Mouse (Mus musculus): Measurements from ENCODE around the gene Cdk4. TPM values are rescaled to one million over a fixed set of nuclear protein-coding genes. Genes with fewer than 3 reads are reported as not detected.

Cdk4 gene
- polyA plus RNA-seq, 1 experiment from 2014 or later: 3,194 TPM

DNA sequence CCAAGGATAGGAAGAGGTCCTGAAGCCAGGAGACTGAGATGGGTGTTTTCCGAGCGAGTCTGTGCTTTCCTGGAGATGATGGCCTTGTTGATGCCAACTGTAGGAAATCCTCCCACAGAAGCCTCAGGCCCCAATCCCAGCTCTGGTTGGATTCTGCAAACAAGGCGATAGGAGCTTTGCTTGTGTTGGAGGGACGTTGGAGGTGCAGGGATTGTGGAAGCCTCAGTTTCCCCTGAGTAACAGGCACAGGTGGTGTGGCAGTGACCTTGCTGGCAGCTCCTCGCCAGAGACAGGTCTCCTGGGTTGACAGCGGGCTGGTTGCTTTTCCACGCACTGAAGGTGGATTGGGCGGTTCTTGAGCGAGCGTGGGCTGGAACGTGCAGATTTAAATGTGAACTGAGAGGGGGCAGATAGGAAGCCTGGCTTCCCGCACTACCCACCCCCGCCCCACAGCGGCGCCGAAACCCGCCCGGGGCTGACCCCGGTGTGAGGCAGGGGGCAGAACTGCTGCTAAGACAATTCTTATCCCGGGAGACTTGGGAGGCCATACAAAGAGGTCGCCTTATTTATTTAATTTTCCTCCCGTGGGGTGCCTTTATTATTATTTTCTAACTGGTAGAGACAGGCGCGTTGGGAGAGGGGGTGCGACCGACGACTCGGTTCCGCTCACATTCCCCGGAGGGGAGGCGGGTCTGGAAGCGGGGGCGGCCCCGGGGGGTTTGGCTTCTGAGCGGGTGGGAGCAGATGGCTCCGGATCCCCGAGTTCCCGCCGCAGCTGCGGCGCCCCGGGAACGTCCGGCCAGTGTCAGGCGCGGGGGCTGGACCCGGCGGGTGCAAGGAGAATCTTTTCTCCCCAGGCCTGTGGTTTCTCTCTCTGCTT is 17.8 kb downstream of the Cdk4 start:
- no peaks in the 10 kb centered on the region for H3K36me3 ChIP-seq (ENCODE audit: control insufficient read depth, insufficient read depth, low read length)
- DNase-seq (ENCODE audit: low spot score) (no peak), ATAC-seq (ENCODE audit: insufficient number of reproducible peaks, low FRiP score, low TSS enrichment, low read depth) (no peak)
- WGBS: 1% methylated on average over 48 of the region's 48 CpGs
- H3K27me3 ChIP-seq (ENCODE audit: control insufficient read depth, insufficient read depth, low read length): peaks cover 78% of the 10 kb centered on the region
- H3K4me2 ChIP-seq (ENCODE audit: low read depth, severe bottlenecking): peak overlapping the region; percentile 27; the same call in 1 of the 2 replicates
- H3K4me1 ChIP-seq (ENCODE audit: control insufficient read depth, insufficient read depth, low read length): peaks cover 26% of the 10 kb centered on the region
- H3K27ac ChIP-seq (replicated peaks; ENCODE audit: low read depth, low read length): no peak overlapping the region
- no peak overlapping the region for H3K9ac ChIP-seq (ENCODE audit: low read length)
- H3K4me3 ChIP-seq (ENCODE audit: low read depth, low read length): no peak overlapping the region; the same call in 1 of the 2 replicates
- 0 out of 2 replicates have a peak, but pooled peaks cover 3% of the 10 kb centered on the region for H3K9me3 ChIP-seq (ENCODE audit: control insufficient read depth, low read length)

DNA sequence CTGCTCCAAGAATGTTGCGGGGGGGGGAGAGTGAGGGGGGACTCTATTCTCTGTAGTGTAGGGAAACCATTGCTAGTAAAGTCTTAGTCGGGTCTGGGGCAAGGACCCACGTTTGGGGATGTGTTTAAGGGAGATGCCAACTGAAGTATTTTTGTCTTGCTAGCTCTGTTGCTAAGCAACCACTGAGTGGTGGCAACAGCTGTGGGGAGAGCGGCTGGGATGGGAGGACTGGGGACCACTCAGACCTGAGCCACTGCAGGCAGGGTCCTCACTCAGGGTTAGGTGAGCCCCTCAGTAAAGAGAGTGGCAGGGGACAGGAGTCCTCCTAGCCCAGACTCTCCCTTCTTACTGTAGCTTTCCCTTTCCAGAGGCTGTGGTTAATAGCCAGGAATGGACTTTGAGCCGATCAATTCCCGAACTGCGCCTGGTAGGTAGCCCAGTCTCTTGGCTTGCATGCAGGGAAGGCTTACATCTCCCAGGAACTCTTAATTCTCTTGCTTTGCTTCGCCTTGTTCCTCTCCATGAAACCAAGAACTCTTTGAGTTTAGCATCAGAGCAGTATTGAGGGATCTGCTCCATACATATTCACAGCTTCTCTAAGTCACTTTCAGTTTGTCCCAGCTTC is 18.8 kb downstream of the Cdk4 start:
- Histone ChIP-seq H3K4me1 (ENCODE audit: control insufficient read depth, insufficient read depth, low read length) (peaks cover 26% of the 10 kb centered on the region), H3K27me3 (ENCODE audit: control insufficient read depth, insufficient read depth, low read length) (peaks cover 72% of the 10 kb centered on the region), H3K4me3 (ENCODE audit: low read depth, low read length) (no peak overlapping the region), H3K9ac (ENCODE audit: low read length) (no peak overlapping the region; the same call in 1 of the 2 replicates), H3K27ac (replicated peaks; ENCODE audit: low read depth, low read length) (no peak overlapping the region), H3K9me3 (ENCODE audit: control insufficient read depth, low read length) (0 out of 2 replicates have a peak, but pooled peaks cover 3% of the 10 kb centered on the region), H3K4me2 (ENCODE audit: low read depth, severe bottlenecking) (no peak overlapping the region), H3K36me3 (ENCODE audit: control insufficient read depth, insufficient read depth, low read length) (no peaks in the 10 kb centered on the region)
- no peak for ATAC-seq (ENCODE audit: insufficient number of reproducible peaks, low FRiP score, low TSS enrichment, low read depth)
- DNase-seq (ENCODE audit: low spot score): peak; percentile 55
- WGBS: 28% methylated on average over 8 of the region's 8 CpGs

DNA sequence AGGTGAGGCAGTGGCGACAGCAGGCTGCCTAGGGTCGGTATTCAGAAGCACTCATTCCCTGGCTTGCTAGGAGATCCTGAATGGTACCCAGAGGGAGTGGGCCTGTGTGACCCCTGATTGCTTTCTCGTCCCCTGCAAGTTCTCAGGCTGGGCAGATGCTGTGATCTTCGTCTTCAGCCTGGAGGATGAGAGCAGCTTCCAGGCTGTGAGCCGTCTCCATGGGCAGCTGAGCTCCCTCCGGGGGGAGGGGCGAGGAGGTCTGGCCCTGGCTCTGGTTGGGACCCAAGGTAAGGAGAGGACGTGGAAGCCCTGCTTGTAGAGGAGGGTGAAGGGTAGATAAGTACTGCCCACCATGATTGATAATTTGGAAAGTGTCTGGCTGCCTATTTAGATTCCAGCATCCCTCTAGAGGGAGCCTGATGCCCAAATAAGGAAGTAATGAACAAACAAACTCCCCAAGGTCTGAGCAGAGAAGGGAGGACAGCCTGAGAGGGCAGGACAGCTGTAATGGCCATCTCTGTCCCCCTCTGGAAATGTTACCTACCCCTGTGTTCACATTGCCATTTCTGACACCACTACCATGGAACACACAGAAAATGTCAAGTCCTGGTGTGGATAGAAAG is 20.1 kb downstream of the Cdk4 start:
- no peak overlapping the region for H3K4me2 ChIP-seq (ENCODE audit: low read depth, severe bottlenecking)
- DNase-seq (ENCODE audit: low spot score) (no peak), ATAC-seq (ENCODE audit: insufficient number of reproducible peaks, low FRiP score, low TSS enrichment, low read depth) (no peak)
- H3K36me3 ChIP-seq (ENCODE audit: control insufficient read depth, insufficient read depth, low read length): no peaks in the 10 kb centered on the region
- H3K4me3 ChIP-seq (ENCODE audit: low read depth, low read length): no peak overlapping the region
- peaks cover 64% of the 10 kb centered on the region for H3K27me3 ChIP-seq (ENCODE audit: control insufficient read depth, insufficient read depth, low read length)
- 0 out of 2 replicates have a peak, but pooled peaks cover 3% of the 10 kb centered on the region for H3K9me3 ChIP-seq (ENCODE audit: control insufficient read depth, low read length)
- WGBS: 25% methylated on average over 8 of the region's 8 CpGs
- no peak overlapping the region for H3K27ac ChIP-seq (replicated peaks; ENCODE audit: low read depth, low read length)
- H3K4me1 ChIP-seq (ENCODE audit: control insufficient read depth, insufficient read depth, low read length): peaks cover 21% of the 10 kb centered on the region
- no peak overlapping the region for H3K9ac ChIP-seq (ENCODE audit: low read length)

DNA sequence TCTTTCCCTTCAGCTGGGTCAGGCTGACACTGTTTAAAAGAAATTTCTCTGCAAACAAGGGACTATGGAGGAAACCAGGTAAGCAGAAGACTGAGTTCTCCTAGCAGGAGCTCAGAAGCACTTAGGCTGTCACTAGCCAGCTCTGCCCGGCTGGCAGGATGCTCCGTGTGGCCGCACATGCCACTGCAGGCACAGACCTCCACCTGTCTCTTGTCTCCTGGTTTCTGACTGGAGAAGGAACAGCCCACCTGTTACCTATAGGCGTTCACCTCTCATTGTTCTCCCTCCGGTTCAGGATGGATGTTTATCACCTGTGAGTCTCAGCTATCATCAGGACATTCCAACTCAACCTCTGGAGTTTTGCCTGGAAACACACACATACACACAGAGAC is 20.6 kb downstream of the Cdk4 start:
- H3K27me3 ChIP-seq (ENCODE audit: control insufficient read depth, insufficient read depth, low read length): peaks cover 61% of the 10 kb centered on the region
- WGBS: 49% methylated on average over 5 of the region's 5 CpGs
- H3K36me3 ChIP-seq (ENCODE audit: control insufficient read depth, insufficient read depth, low read length): no peaks in the 10 kb centered on the region
- 0 out of 2 replicates have a peak, but pooled peaks cover 3% of the 10 kb centered on the region for H3K9me3 ChIP-seq (ENCODE audit: control insufficient read depth, low read length)
- peaks cover 21% of the 10 kb centered on the region for H3K4me1 ChIP-seq (ENCODE audit: control insufficient read depth, insufficient read depth, low read length)
- no peak for ATAC-seq (ENCODE audit: insufficient number of reproducible peaks, low FRiP score, low TSS enrichment, low read depth)
- H3K9ac ChIP-seq (ENCODE audit: low read length): no peak overlapping the region
- H3K27ac ChIP-seq (replicated peaks; ENCODE audit: low read depth, low read length): no peak overlapping the region
- H3K4me3 ChIP-seq (ENCODE audit: low read depth, low read length): no peak overlapping the region
- no peak for DNase-seq (ENCODE audit: low spot score)
- no peak overlapping the region for H3K4me2 ChIP-seq (ENCODE audit: low read depth, severe bottlenecking)

DNA sequence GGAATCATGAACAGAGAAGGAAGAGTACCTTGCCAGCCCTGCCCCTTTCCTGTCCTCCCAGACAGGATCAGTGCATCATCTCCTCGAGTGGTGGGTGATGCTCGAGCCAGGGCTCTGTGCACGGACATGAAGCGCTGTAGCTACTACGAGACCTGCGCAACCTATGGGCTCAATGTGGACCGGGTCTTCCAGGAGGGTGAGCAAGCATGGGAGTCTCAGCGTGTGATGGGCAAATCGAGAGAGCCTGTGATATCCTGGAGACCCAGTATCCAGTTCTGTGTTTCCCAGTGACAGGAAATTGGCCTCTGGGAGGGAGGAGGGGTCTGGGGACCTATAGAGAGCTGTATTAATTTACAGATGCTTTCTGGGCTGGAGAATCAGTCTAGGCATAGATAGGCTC is 21.7 kb downstream of the Cdk4 start:
- H3K27ac ChIP-seq (replicated peaks; ENCODE audit: low read depth, low read length): no peak overlapping the region
- no peaks in the 10 kb centered on the region for H3K36me3 ChIP-seq (ENCODE audit: control insufficient read depth, insufficient read depth, low read length)
- H3K9me3 ChIP-seq (ENCODE audit: control insufficient read depth, low read length): 0 out of 2 replicates have a peak, but pooled peaks cover under 1% of the 10 kb centered on the region
- WGBS: 82% methylated on average over 9 of the region's 9 CpGs
- no peak overlapping the region for H3K4me3 ChIP-seq (ENCODE audit: low read depth, low read length)
- DNase-seq (ENCODE audit: low spot score): no peak
- peaks cover 10% of the 10 kb centered on the region for H3K4me1 ChIP-seq (ENCODE audit: control insufficient read depth, insufficient read depth, low read length)
- no peak overlapping the region for H3K4me2 ChIP-seq (ENCODE audit: low read depth, severe bottlenecking)
- no peak overlapping the region for H3K9ac ChIP-seq (ENCODE audit: low read length)
- H3K27me3 ChIP-seq (ENCODE audit: control insufficient read depth, insufficient read depth, low read length): peaks cover 60% of the 10 kb centered on the region
- ATAC-seq (ENCODE audit: insufficient number of reproducible peaks, low FRiP score, low TSS enrichment, low read depth): no peak

DNA sequence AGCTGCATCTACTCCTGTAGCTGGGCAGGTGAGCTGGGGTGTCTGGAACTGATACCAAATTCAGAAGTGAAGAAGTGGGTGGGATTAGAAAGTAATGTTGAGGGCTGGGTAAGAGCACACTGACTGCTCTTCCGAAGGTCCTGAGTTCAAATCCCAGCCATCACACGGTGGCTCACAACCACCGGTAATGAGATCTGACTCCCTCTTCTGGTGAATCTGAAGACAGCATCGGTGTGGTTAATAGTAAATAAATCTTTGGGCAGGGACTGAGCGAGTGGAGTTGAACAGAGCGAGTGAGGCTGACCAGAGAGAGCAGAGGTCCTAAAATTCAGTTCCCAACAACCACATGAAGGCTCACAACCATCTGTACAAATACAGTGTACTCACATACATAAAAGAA is 22.3 kb downstream of the Cdk4 start:
- H3K4me2 ChIP-seq (ENCODE audit: low read depth, severe bottlenecking): no peak overlapping the region
- no peak overlapping the region for H3K4me3 ChIP-seq (ENCODE audit: low read depth, low read length)
- H3K36me3 ChIP-seq (ENCODE audit: control insufficient read depth, insufficient read depth, low read length): no peaks in the 10 kb centered on the region
- H3K4me1 ChIP-seq (ENCODE audit: control insufficient read depth, insufficient read depth, low read length): peaks cover 7% of the 10 kb centered on the region
- ATAC-seq (ENCODE audit: insufficient number of reproducible peaks, low FRiP score, low TSS enrichment, low read depth) (no peak), DNase-seq (ENCODE audit: low spot score) (no peak)
- no peak overlapping the region for H3K9ac ChIP-seq (ENCODE audit: low read length)
- no peak overlapping the region for H3K27ac ChIP-seq (replicated peaks; ENCODE audit: low read depth, low read length)
- WGBS: 75% methylated on average over 6 of the region's 6 CpGs
- peaks cover 60% of the 10 kb centered on the region for H3K27me3 ChIP-seq (ENCODE audit: control insufficient read depth, insufficient read depth, low read length)
- H3K9me3 ChIP-seq (ENCODE audit: control insufficient read depth, low read length): no peaks in the 10 kb centered on the region

DNA sequence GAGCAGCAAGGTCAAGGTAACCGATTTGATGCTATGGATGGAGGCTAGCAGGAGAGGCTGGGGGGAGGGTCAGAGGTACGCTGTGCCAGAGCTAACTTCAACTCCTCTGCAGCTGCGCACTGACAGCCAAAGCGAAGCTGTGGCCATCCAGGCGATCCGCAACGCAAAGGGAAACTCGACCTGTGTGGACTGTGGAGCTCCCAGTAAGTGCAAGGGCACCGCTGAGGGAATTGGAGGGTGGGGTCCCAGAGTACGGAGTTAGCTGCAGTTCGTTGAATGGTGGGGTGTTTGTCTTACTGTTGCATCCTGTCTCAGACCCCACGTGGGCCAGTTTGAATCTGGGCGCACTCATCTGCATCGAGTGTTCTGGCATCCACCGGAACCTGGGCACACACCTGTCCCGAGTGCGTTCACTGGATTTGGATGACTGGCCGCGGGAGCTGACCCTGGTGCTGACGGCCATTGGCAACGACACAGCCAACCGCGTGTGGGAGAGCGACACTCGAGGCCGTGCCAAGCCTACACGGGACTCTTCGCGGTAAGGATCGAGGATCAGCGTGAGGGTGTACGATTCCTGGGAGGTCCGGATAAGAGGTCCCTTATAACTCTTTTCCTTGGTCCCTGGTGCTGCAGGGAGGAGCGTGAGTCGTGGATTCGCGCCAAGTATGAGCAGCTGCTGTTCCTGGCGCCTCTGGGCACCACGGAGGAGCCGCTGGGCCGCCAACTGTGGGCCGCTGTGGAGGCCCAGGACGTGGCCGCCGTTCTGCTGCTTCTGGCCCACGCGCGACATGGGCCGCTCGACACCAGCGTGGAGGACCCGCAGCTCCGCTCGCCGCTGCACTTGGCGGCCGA is 27.5 kb downstream of the Cdk4 start:
- no peak overlapping the region for H3K4me3 ChIP-seq (ENCODE audit: low read depth, low read length)
- WGBS: 11% methylated on average over 57 of the region's 57 CpGs
- no peak overlapping the region for H3K27ac ChIP-seq (replicated peaks; ENCODE audit: low read depth, low read length)
- peaks cover 52% of the 10 kb centered on the region for H3K27me3 ChIP-seq (ENCODE audit: control insufficient read depth, insufficient read depth, low read length)
- H3K4me1 ChIP-seq (ENCODE audit: control insufficient read depth, insufficient read depth, low read length): peaks cover 3% of the 10 kb centered on the region; the same call in 1 of the 2 replicates
- 0 out of 2 replicates have a peak overlapping the region, but pooled peaks have one; percentile 10 for H3K4me2 ChIP-seq (ENCODE audit: low read depth, severe bottlenecking)
- DNase-seq (ENCODE audit: low spot score) (peak; percentile 79), ATAC-seq (ENCODE audit: insufficient number of reproducible peaks, low FRiP score, low TSS enrichment, low read depth) (no peak)
- no peak overlapping the region for H3K9ac ChIP-seq (ENCODE audit: low read length)
- H3K9me3 ChIP-seq (ENCODE audit: control insufficient read depth, low read length): no peaks in the 10 kb centered on the region
- no peaks in the 10 kb centered on the region; the same call in 1 of the 2 replicates for H3K36me3 ChIP-seq (ENCODE audit: control insufficient read depth, insufficient read depth, low read length)
